Mouse (Mus musculus): ENCODE data around the gene Gm44965. TPM values are rescaled to one million over a fixed set of nuclear protein-coding genes. Genes with fewer than 3 reads are reported as not detected.

Gene Gm44965
- polyA plus RNA-seq, 1 experiment from 2014 or later = not detected

DNA sequence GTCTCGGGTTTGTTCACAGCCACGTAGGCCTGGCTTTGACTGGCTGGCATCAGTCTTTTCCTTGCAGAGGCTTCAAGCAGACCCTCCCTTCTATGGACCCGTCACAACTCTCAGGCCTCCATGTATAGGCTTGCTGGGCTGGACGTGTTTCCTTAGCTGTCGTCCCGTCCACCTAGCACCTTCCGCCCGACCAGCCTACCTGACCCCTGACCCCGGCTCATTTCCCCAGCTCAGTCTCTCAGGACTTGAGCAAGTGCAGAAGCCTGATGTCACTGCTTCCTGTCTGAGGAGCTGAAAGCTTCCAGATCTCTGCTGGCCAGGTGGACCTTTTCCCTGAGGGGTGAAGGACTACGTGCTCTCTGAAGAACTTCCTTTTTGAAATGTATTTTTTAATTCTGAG is 20.5 kb upstream of the Gm44965 start:
- no peak overlapping the region for H3K9ac ChIP-seq (ENCODE audit: low read depth, low read length)
- no peak for ATAC-seq
- H3K27me3 ChIP-seq (replicated peaks; ENCODE audit: control insufficient read depth, insufficient read depth, low read length) = no peaks in the 10 kb centered on the region
- no peak overlapping the region for H3K4me2 ChIP-seq (ENCODE audit: low read length)
- H3K36me3 ChIP-seq (ENCODE audit: control insufficient read depth, insufficient read depth, low read length) = no peaks in the 10 kb centered on the region; the same call in 1 of the 2 replicates
- no peaks in the 10 kb centered on the region for H3K9me3 ChIP-seq (ENCODE audit: control insufficient read depth, low read length)
- 75% methylated on average over 10 of the region's 10 CpGs for WGBS
- no peak overlapping the region for H3K4me3 ChIP-seq (ENCODE audit: low read length)
- H3K4me1 ChIP-seq (ENCODE audit: control insufficient read depth, insufficient read depth, low read depth, low read length) = peaks cover 3% of the 10 kb centered on the region; the same call in 1 of the 2 replicates
- H3K27ac ChIP-seq (ENCODE audit: low read depth, low read length) = no peak overlapping the region

DNA sequence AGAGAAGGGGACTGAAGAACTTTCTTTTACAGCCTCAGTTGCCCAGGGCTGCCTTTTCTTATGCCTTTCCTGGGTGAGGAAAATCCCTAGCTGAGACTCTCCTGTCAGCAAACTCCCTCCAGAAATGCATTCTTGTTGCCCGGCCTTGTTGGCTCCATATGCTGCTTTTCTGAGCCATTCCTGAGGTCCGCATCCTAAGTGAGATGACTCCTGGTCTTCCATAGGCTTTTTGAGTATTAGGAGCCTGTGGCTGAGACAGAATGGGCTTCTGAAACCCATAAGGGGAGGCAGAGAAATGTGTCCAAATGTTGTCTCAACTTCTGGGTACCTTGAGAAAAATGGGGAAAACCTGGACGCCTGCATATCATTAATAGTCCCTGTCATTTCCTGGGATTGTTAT is 19.8 kb upstream of the Gm44965 start:
- Histone ChIP-seq H3K27ac (ENCODE audit: low read depth, low read length) (no peak overlapping the region), H3K4me2 (ENCODE audit: low read length) (no peak overlapping the region), H3K4me1 (ENCODE audit: control insufficient read depth, insufficient read depth, low read depth, low read length) (no peaks in the 10 kb centered on the region), H3K36me3 (ENCODE audit: control insufficient read depth, insufficient read depth, low read length) (no peaks in the 10 kb centered on the region; the same call in 1 of the 2 replicates), H3K9me3 (ENCODE audit: control insufficient read depth, low read length) (no peaks in the 10 kb centered on the region), H3K27me3 (replicated peaks; ENCODE audit: control insufficient read depth, insufficient read depth, low read length) (no peaks in the 10 kb centered on the region), H3K4me3 (ENCODE audit: low read length) (no peak overlapping the region), H3K9ac (ENCODE audit: low read depth, low read length) (no peak overlapping the region)
- ATAC-seq = no peak
- WGBS = 83% methylated on average over 3 of the region's 3 CpGs

DNA sequence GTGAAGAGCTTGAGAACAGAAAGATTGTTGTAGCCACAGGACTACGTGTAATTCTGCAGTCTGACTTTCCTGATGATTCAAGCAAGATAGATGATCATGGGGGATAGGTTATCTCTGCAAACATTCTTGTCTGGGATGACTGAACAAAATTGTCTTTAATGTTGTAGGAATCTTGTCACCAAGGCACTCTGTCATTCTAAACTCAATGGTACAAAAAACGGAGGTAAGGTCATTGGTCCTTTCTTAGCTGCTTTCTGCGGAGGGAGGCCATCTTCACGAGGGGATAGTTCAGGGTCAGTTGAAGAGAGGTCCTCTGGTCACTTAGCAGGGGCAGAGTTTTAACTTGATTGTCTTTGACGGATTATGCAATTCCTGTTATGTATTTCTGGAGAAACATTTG is 15.0 kb upstream of the Gm44965 start:
- H3K36me3 ChIP-seq (ENCODE audit: control insufficient read depth, insufficient read depth, low read length) = no peaks in the 10 kb centered on the region
- 68% methylated on average over 5 of the region's 5 CpGs for WGBS
- no peak for ATAC-seq
- no peak overlapping the region for H3K4me2 ChIP-seq (ENCODE audit: low read length)
- no peaks in the 10 kb centered on the region for H3K4me1 ChIP-seq (ENCODE audit: control insufficient read depth, insufficient read depth, low read depth, low read length)
- no peak overlapping the region for H3K4me3 ChIP-seq (ENCODE audit: low read length)
- no peaks in the 10 kb centered on the region for H3K27me3 ChIP-seq (replicated peaks; ENCODE audit: control insufficient read depth, insufficient read depth, low read length)
- H3K9ac ChIP-seq (ENCODE audit: low read depth, low read length) = no peak overlapping the region
- H3K9me3 ChIP-seq (ENCODE audit: control insufficient read depth, low read length) = no peaks in the 10 kb centered on the region
- H3K27ac ChIP-seq (ENCODE audit: low read depth, low read length) = no peak overlapping the region

DNA sequence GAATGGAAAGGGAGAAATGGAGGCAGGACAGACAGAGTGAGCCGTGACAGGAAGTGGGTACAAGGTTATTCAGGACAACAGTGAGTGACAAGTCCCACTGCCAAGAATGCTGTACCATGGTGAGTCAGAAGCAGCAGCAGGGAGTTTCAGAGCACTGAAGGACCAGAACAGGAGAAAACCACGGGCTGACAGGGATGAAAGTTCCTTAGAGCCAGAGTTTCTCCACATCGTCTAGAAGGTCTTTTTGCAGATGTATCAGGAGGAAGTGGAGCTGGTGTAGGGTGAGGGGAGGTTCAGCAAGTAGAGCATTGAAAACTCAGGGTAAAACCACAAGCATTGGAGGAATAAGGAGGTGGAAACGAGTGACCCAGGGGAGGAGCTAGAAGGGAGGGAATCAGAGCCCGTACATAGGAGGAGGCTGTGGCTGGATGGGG is 14.5 kb upstream of the Gm44965 start:
- ATAC-seq = no peak
- H3K9me3 ChIP-seq (ENCODE audit: control insufficient read depth, low read length) = no peaks in the 10 kb centered on the region
- no peaks in the 10 kb centered on the region for H3K4me1 ChIP-seq (ENCODE audit: control insufficient read depth, insufficient read depth, low read depth, low read length)
- H3K4me2 ChIP-seq (ENCODE audit: low read length) = no peak overlapping the region
- H3K4me3 ChIP-seq (ENCODE audit: low read length) = no peak overlapping the region
- no peaks in the 10 kb centered on the region for H3K36me3 ChIP-seq (ENCODE audit: control insufficient read depth, insufficient read depth, low read length)
- no peak overlapping the region for H3K9ac ChIP-seq (ENCODE audit: low read depth, low read length)
- no peak overlapping the region for H3K27ac ChIP-seq (ENCODE audit: low read depth, low read length)
- WGBS = 44% methylated on average over 5 of the region's 5 CpGs
- H3K27me3 ChIP-seq (replicated peaks; ENCODE audit: control insufficient read depth, insufficient read depth, low read length) = no peaks in the 10 kb centered on the region

DNA sequence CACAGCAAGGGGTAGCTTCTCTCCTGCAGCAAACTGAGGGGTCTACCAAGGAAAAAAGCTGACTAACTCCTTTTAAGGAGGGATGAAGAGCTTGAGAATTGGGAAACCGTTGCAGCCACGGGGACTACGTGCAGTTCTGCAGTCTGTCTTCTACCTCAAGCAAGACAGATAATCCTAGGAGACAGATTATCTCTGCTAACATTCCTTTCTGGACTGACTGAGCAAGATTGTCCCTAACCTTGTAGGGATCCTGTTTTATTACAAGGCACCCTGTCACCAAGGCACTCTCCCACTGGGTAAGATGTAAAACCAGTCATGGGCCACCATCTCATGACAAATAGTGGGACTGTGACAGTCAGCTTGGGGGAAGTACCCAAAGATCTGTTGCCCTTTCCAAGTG is 12.5 kb upstream of the Gm44965 start:
- no peak overlapping the region for H3K4me3 ChIP-seq (ENCODE audit: low read length)
- H3K4me2 ChIP-seq (ENCODE audit: low read length) = no peak overlapping the region
- H3K27me3 ChIP-seq (replicated peaks; ENCODE audit: control insufficient read depth, insufficient read depth, low read length) = no peaks in the 10 kb centered on the region
- H3K36me3 ChIP-seq (ENCODE audit: control insufficient read depth, insufficient read depth, low read length) = no peaks in the 10 kb centered on the region
- no peak for ATAC-seq
- no peaks in the 10 kb centered on the region for H3K4me1 ChIP-seq (ENCODE audit: control insufficient read depth, insufficient read depth, low read depth, low read length)
- H3K9me3 ChIP-seq (ENCODE audit: control insufficient read depth, low read length) = no peaks in the 10 kb centered on the region
- H3K27ac ChIP-seq (ENCODE audit: low read depth, low read length) = no peak overlapping the region
- H3K9ac ChIP-seq (ENCODE audit: low read depth, low read length) = no peak overlapping the region
- 19% methylated on average over 3 of the region's 3 CpGs for WGBS

DNA sequence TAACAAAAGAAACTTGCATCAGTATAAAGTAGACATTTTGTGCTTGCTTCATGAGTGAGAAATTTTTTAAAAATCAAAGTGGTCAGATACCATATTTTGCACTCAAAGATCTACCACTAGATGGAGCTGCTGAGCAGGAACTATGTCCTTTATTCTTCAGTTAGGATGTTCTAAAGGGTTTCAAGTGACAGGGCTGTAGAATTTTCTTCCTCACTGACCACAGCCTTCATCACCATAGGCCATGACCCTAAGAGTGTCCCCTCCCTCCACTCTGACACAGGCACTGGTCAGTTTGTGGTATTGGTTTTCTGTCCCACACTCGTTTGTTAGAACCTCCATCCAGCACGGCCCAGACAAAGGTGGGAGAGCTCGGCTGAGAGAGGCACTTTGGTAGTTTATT is 11.7 kb upstream of the Gm44965 start:
- Histone ChIP-seq H3K9me3 (ENCODE audit: control insufficient read depth, low read length) (no peaks in the 10 kb centered on the region), H3K9ac (ENCODE audit: low read depth, low read length) (no peak overlapping the region), H3K27me3 (replicated peaks; ENCODE audit: control insufficient read depth, insufficient read depth, low read length) (no peaks in the 10 kb centered on the region), H3K4me1 (ENCODE audit: control insufficient read depth, insufficient read depth, low read depth, low read length) (no peaks in the 10 kb centered on the region), H3K36me3 (ENCODE audit: control insufficient read depth, insufficient read depth, low read length) (no peaks in the 10 kb centered on the region), H3K4me3 (ENCODE audit: low read length) (no peak overlapping the region), H3K27ac (ENCODE audit: low read depth, low read length) (no peak overlapping the region), H3K4me2 (ENCODE audit: low read length) (no peak overlapping the region)
- ATAC-seq = no peak; the same call in 1 of the 2 replicates
- WGBS = 75% methylated on average over 3 of the region's 3 CpGs

DNA sequence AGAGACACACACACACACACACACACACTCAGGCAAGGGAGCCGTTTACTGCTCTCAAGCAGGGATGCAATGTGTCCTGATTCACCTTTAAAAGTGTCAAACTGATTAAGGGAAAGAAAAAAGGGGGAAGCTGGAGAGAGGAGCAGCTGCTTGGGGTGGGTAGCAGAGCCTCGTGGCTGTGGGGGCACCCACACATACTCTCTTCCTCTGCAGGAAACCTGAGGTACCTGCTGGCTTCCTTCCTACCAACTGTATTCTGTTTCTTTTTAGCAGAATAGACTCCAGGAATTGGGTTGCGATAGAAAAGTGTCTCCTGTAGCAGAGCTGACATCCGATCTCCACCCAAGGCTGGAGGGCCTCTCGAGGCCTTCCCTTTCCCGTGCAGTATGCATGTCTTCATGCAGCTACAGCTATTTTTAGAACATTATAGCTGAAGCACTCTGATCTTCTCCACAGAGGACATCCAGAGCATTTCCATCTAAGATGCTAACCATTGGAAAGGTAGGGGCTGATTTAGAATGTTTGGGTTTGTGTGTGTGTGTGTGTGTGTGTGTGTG is 4.5 kb upstream of the Gm44965 start, which contains the start of gene Gm45021:
Gm45021 (plus strand) TSS at position 417 of the 557 bp plus-strand sequence.
- H3K4me3 ChIP-seq (ENCODE audit: low read length) = no peak within 1 kb of the TSS
- H3K9ac ChIP-seq (ENCODE audit: low read depth, low read length) = no peak within 1 kb of the TSS; the same call in 1 of the 2 replicates
- no peak within 1 kb of the TSS for H3K27ac ChIP-seq (ENCODE audit: low read depth, low read length)
- H3K27me3 ChIP-seq (replicated peaks; ENCODE audit: control insufficient read depth, insufficient read depth, low read length) = no peaks in the 10 kb centered on the region
- no peak within 1 kb of the TSS for H3K4me2 ChIP-seq (ENCODE audit: low read length)
- 55% methylated on average over 6 of the region's 6 CpGs for WGBS
- H3K36me3 ChIP-seq (ENCODE audit: control insufficient read depth, insufficient read depth, low read length) = no peaks in the 10 kb centered on the region
- peaks cover 5% of the 10 kb centered on the region for H3K4me1 ChIP-seq (ENCODE audit: control insufficient read depth, insufficient read depth, low read depth, low read length)
- H3K9me3 ChIP-seq (ENCODE audit: control insufficient read depth, low read length) = no peaks in the 10 kb centered on the region
- ATAC-seq = no peak

DNA sequence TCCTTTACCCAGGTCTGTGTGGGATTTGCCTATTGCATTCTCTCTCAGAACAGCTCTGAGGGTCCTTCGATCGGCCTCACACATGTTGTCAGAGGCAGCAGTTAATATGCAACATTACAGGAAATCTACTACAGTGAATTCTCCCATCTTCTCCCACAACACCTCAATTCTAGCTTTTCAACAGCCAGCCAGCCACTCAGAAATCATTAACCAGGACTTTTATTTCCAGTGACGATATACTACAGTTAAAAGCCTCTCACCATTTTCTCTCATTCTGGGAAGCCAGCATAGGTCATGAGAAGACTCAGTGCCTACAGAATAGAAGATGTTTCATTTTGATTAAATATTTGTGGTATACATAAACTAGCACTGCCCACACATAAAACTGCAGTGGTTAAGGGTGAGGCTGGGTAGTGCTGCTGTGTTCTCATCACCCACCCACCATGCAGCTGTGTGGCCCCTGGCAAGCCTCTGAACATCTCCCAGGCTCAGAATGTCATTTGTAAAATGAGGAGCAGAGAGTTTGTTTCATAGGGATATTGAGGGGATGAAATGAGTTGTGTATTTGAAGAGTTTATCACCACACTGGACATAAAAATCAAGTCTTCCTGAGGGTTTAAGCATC is 2.4 kb upstream of the Gm44965 start:
- Histone ChIP-seq H3K27me3 (replicated peaks; ENCODE audit: control insufficient read depth, insufficient read depth, low read length) (no peaks in the 10 kb centered on the region), H3K9ac (ENCODE audit: low read depth, low read length) (no peak overlapping the region), H3K4me3 (ENCODE audit: low read length) (no peak overlapping the region), H3K4me2 (ENCODE audit: low read length) (no peak overlapping the region), H3K36me3 (ENCODE audit: control insufficient read depth, insufficient read depth, low read length) (peaks cover 6% of the 10 kb centered on the region), H3K27ac (ENCODE audit: low read depth, low read length) (no peak overlapping the region), H3K4me1 (ENCODE audit: control insufficient read depth, insufficient read depth, low read depth, low read length) (peaks cover 16% of the 10 kb centered on the region), H3K9me3 (ENCODE audit: control insufficient read depth, low read length) (peaks cover 3% of the 10 kb centered on the region)
- no peak for ATAC-seq
- WGBS = 72% methylated on average over 3 of the region's 3 CpGs

DNA sequence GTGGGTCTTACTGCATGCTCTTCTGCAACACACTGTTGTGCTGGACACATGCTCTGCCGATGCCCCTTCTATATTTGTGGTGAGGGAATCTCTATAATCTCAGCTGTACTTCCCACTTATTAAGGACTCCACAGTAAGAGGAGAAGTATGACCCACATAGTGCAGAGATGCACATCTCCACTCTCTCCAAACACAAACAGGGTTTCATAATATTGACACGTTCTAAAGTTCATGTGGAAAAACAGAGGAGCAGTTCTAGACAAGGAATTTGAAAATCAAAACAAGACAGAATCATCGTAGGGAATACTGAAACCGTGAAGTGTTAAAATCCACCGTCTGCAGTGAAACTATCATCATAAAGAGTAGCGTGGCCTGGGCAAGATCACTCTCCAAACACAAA is 1.9 kb upstream of the Gm44965 start:
- Histone ChIP-seq H3K36me3 (ENCODE audit: control insufficient read depth, insufficient read depth, low read length) (peaks cover 11% of the 10 kb centered on the region), H3K9me3 (ENCODE audit: control insufficient read depth, low read length) (peaks cover 8% of the 10 kb centered on the region), H3K4me3 (ENCODE audit: low read length) (no peak overlapping the region), H3K9ac (ENCODE audit: low read depth, low read length) (no peak overlapping the region), H3K4me1 (ENCODE audit: control insufficient read depth, insufficient read depth, low read depth, low read length) (peaks cover 16% of the 10 kb centered on the region), H3K4me2 (ENCODE audit: low read length) (no peak overlapping the region), H3K27me3 (replicated peaks; ENCODE audit: control insufficient read depth, insufficient read depth, low read length) (no peaks in the 10 kb centered on the region), H3K27ac (ENCODE audit: low read depth, low read length) (no peak overlapping the region)
- WGBS = 91% methylated on average over 6 of the region's 6 CpGs
- ATAC-seq = no peak
